Mouse (Mus musculus) urinary bladder, postnatal 36 days (tissue): Measurements from ENCODE around the gene Canx.
"Not testable (repeated sequence)": the region's sequence is repeated elsewhere in the genome, so short reads cannot be mapped to it uniquely, and the experiment has no call there.

ENCODE experiments used
- DNase-seq, 2 experiments: peaks; one replicate each; pipeline ENCODE4 v3.0.0; 2022; ENCODE audit warnings: low spot score in 2 of 2, mixed read lengths in 1 of 2

The Canx gene

DNA sequence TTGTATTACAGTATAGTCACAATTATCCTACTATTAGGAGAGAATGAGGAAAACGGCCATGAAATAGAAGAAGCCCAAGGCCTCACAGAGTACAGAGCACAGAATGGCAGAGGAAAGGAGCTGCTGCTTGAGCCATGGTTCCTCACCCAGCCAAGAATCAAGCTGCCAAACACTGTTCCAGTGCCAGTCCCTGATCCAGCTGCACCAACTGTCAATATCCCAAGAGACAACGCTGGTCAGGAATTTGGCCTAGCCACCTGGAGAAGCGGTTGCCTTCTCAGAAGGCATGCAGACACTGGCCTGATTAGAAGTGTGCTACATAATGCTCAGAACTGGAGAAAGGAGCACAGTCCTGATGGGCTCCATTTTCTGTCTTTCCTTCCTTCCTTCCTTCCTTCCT is 7.7 kb upstream of the Canx start:
- DNase-seq = peak in 1 of 2 experiments; percentile 16

DNA sequence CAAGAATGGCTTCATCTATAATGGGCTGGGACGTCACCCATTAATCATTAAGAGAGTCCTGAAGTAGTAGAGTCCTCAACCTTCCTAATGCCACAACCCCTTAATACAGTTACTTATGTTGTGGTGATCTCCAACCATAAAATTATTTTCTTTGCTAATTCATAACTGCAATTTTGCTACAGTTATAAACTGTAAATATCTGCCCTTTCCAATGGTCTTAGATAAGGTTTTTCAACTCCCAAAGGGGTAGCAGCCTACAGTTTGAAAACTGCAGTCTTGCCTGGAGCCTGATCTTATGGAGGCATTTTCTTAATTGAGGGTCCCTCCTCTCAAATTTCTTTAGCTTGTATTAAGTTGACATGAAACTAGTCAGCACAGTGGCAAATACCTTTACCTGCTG is 3.9 kb upstream of the Canx start:
- DNase-seq = no peak

GRCm38 (mm10) chr11:50328075-50328625 is 2.7 kb upstream of the Canx start:
- no peak for DNase-seq

DNA sequence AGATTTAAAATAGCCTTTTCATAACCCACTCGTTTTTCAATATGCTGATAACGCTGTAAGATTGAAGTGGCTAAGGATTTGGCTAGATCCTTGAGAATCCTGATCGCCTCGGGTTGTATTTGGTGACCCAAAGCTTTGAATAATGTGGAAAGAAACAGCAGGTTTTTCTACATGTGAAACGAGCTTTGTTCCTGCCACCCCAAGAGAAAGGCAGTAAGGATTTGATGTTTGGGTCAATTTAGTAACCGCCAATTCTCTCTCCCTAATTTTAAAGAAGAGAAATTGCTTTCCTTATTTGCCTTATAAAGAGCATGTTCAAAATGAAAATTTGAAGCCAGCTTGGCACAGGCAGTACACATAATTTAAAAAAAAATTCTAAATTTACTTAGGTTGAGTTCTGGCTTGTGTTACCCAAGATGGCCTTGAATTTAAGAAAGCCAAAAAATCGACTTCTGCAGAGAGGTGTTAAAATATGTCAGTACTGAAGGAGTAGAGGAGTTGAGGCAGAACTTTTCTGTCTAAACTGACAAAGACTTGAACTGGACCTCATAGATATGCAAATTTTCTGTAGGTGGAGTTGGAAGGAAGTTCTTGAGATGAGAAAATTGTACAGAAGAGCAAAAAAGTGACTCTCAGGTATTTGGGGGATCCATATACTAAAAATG is 961 bp upstream of the Canx start:
- DNase-seq = peak in 1 of 2 experiments; percentile 1

GRCm38 (mm10) chr11:50324751-50325471 is 562 bp downstream of the Canx start:
- DNase-seq = peak in 1 of 2 experiments; percentile 32

DNA sequence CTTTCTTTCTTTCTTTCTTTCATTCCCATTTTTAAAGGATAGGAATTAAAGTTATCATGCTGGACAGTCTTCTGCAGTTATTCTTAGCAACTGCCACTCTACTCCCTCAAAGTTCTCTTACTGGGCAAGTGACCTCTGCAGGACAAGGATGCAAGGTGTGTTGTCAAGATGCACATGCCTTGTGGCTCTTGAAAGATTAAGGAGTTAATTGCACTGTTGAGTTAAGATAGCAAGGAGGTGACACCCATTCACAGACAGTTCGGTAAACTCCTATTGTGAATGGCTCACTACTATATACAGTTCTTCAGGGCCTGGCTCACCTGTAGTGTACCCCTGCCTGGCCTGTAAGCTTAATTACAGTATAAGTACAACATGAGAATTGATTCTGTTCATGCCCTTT is 1.6 kb downstream of the Canx start:
- no peak for DNase-seq

DNA sequence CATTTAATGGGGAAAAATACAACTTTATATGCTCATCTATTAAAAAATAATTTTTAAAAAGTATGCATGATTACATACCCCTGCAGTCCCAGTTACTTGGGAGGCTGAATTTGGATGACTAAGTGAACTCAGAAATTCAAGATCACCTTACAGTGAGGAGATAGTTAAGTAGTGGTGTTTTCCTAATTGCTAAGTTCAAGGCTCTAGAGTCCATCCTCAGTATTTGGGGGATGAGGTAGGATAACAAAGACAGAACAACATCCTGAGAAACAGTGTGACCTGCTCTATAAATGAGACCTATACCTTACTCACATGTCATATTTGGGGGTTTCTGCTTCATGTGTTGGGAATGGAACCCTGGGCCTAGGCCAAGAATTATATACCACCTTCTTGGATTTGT is 3.1 kb downstream of the Canx start:
- no peak for DNase-seq

- no peak for DNase-seq
Observed at GRCm38 (mm10) chr11:50321239-50321638, 4.2 kb downstream of the Canx start.

DNA sequence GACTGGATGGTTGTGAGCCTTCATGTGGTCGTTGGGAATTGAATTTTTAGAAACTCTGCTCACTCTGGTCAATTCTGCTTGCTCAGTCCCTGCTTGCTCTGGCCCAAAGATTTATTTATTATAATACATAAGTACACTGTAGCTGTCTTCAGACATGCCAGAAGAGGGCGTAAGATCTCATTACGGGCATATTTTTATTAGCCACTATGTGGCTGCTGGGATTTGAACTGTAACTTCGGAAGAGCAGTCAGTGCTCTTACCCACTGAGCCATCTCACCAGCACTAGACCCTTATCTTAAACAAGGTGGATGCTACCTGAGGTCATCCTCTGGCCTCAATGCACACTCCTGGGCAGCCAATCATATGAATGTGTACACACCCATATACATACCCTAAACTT is 6.1 kb downstream of the Canx start:
- DNase-seq = not testable (repeated sequence)

GRCm38 (mm10) chr11:50312803-50313202 is 12.7 kb downstream of the Canx start:
- no peak for DNase-seq

DNA sequence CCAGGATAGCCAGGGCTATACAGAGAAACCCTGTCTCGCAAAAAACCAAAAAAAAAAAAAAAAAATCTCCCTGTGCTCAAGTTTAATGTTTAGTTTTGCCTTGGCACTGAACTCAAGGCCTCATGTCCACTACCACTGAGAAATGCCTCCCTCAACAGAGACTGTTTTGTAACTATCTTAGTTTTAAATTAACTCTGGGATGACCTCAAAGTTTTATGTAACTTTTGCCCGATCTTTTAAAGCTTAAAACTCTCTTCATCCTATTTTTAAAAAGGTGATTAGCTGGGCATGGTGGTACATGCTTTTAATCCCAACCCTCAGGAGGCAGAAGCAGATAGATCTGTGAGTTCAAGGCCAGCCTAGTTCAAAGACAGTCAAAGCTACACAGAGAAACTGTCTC is 22.1 kb downstream of the Canx start:
- DNase-seq = no peak

DNA sequence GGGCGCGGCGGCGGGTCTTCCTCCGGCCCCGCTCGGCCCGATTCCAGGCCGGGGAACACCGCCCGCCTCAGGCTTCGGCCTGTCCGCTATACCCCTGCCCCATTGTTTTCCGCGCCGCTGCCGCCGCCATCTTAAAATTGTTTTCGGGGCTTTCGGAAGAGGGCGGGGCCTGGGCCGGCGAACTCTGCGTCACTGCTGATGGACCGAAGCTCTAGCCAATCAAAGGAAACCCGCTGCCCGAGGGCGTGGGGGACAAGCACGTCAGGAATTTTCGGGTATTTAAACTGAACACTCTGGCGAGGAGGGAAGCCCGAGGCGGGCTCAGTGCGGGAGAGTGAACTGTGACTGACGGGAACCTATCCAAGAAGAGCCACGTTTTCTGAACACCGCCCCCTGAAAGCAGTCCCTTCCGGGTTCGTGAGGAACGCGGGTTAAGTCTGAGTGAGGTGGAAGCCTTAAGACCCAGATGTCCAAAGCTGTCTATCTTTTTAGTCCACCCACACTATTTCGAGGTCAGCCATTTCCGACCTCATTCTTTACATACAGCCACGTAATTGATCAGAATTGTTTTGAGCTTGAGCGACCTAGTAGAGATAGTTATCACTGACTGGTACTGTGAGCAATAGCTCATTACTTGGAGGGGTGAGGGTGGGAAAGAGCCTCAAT is 33.1 kb downstream of the Canx start, which contains the start of gene Maml1:
Gene Maml1 (minus strand): TSS at position 122 of the 666 bp plus-strand sequence.
- peak; percentile 96 to 97 for DNase-seq

GRCm38 (mm10) chr11:50291321-50292165 is 33.9 kb downstream of the Canx start:
- peak; percentile 44 for DNase-seq

DNA sequence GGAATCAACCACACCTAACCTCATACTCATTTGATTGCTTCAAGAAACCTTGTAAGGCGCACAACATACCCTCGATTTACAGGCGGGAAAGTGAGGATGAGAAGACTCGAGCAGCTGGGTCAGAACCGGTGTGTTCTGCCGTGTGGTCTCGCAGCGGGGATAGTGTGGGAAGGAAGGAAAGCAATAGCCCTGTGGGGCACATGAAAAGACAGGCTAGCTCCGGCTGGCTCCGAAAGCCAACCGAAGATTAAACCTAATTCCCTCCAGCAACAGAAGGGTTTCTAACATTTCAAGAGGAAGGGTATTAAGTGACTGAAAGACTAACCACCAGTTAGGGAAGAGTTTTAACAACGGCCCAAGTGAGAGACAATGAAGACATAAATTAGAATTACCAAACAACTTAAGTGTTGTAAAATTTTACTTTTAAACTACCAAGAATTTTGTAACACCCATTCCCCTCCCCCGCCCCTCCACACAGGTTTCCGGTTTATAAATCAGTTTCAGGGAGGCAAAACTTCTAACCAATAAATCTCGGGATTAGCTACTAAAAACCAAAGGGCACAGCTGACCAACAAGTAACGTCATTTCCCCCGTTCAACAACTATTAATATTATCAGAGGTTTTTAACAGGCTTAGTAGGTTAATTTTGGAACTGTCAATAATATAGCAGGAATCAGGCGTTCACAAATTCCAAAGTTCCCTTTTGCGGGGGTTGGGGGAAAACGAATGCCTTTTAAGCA is 34.8 kb downstream of the Canx start:
- DNase-seq = no peak

- DNase-seq = no peak
Observed at GRCm38 (mm10) chr11:50286428-50286827, 39.0 kb downstream of the Canx start.

DNA sequence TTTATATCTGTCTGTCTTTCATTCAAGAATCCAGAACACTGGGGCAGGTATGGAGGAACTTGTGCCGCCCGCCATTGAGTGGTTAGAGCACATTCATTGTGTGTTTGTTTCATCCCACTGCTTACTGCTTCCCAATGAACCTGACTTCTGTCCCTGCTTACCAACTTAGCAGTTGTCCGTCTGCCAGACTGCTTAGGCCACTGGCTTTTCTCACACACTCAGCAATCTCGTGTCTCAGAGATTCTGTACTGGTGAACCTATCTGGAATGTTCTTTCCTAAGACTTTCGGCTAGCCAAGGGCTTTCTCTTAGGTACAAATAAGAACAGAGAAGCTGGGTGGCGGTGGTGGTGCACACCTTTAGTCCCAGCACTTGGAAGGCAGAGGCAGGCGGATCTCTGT is 39.8 kb downstream of the Canx start:
- no peak for DNase-seq

DNA sequence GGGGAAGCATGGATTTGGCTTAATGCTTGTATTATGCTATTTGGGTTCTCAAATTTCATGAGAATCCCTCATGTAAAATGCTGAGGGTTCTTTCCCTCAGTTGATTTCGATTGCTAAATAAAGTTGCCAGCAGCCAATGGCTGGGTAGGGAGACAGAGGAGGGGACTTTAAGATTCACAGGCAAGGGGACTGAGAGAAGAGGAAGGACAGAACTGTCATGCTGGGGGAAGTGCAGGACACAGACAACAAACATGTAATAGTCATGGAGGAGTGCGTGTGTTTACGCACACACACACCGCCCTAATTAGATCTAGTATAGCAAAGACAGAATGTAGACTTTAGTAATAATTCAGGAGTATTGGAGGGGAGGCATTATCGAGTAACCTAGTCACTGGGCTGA is 40.2 kb downstream of the Canx start:
- no peak for DNase-seq

- DNase-seq = no peak
Observed at GRCm38 (mm10) chr11:50280053-50280452, 45.4 kb downstream of the Canx start.

DNA sequence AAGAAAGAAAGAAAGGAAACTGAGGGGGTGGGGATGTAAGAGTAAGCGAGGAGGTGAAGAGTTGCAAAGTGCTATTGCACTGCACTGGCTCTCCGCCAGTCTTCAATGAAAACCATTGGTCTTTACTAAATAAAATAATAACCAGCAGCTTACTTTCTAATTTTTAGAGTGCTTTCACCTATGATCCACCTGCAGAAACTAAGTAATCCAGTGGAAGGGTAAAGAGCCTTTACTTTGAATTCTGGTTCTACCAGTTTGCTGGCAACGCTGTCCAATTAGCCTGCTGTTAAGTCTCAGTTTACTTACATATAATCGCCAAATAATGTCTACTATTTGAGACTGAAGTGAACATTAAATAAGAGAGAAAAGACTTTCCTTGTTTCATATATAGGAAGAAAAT is 46.5 kb downstream of the Canx start:
- no peak for DNase-seq

DNA sequence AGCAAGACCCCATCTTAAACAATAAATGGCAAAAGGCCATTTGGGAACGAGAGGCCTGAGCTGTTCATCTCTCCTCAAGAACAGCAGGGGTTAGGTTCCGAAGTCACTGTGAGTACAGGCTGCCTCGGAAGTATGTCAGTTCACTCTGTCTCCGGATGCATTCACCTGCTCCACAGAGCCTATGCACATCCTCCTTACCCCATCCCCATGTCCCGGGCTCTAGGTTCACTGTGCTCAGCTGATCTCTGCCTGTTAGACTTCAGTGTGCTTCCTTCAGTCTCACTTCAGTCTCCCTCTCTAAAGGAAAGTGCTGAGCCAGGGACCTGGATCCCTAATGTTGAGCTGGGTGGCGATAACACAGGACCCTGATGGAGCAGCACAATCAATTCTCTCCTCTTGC is 47.8 kb downstream of the Canx start:
- no peak for DNase-seq

GRCm38 (mm10) chr11:50277025-50277424 is 48.4 kb downstream of the Canx start:
- no peak for DNase-seq
